Mouse (Mus musculus) thymus, postnatal 36 days (tissue): ENCODE data around the gene AC134908.4.
"Not testable (repeated sequence)": the region's sequence is repeated elsewhere in the genome, so short reads cannot be mapped to it uniquely, and the experiment has no call there.

Source experiments
- DNase-seq, 2 experiments: peaks; one replicate each; pipeline ENCODE4 v3.0.0; 2022; ENCODE audit warnings: mixed read lengths in 2 of 2

Gene AC134908.4

GRCm38 (mm10) chr17:25762591-25762990 lies 32.9 kb downstream of the AC134908.4 start:
- DNase-seq = no peak

- no peak for DNase-seq
Observed at GRCm38 (mm10) chr17:25761561-25761970, 33.9 kb downstream of the AC134908.4 start.

- DNase-seq = no peak
Observed at GRCm38 (mm10) chr17:25760148-25760547, 35.3 kb downstream of the AC134908.4 start.

- DNase-seq = no peak
Observed at GRCm38 (mm10) chr17:25757691-25758090, 37.8 kb downstream of the AC134908.4 start.

GRCm38 (mm10) chr17:25756378-25757242 lies 38.8 kb downstream of the AC134908.4 start:
- DNase-seq = no peak

GRCm38 (mm10) chr17:25755627-25756377 lies 39.7 kb downstream of the AC134908.4 start:
- no peak for DNase-seq

GRCm38 (mm10) chr17:25755086-25755485 lies 40.4 kb downstream of the AC134908.4 start:
- no peak for DNase-seq

- no peak for DNase-seq
Observed at GRCm38 (mm10) chr17:25754241-25754640, 41.2 kb downstream of the AC134908.4 start, which contains the start of gene Msln. Gene Msln, minus strand, starts transcription at chr17:25754378.

GRCm38 (mm10) chr17:25751446-25751845 lies 44.0 kb downstream of the AC134908.4 start:
- no peak for DNase-seq

- DNase-seq = no peak
Observed at GRCm38 (mm10) chr17:25749314-25749713, 46.1 kb downstream of the AC134908.4 start.

- DNase-seq = no peak
Observed at GRCm38 (mm10) chr17:25748238-25748637, 47.2 kb downstream of the AC134908.4 start.

GRCm38 (mm10) chr17:25744311-25744710 lies 51.1 kb downstream of the AC134908.4 start:
- DNase-seq = no peak

- DNase-seq = no peak
Observed at GRCm38 (mm10) chr17:25743831-25744230, 51.6 kb downstream of the AC134908.4 start.

GRCm38 (mm10) chr17:25741471-25741870 lies 54.0 kb downstream of the AC134908.4 start:
- not testable (repeated sequence) for DNase-seq
